Mouse (Mus musculus): ENCODE measurements around the gene Hmgcs2.

DNA sequence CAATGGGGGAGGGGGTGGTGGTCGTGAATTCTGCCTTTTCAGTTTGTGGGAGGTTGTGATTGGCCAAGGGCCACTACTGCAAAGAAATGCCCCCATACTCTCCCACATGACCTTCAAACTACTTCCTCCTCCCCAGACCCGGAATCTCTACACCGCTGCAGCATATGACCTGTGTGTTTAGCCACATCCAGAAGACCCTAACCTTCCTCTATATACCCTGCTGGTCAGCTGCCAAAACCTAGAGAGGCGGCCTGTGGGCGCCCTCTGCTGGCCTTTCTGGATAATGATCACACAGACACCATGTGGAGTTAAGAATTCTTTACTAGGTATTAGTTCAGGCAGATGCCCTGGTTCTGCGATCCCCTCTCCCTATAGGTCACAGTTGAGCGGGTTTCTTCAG, 32.6 kb downstream of the Hmgcs2 start:
- TF ChIP-seq CTCF (IDR thresholded peaks at IDR 0.05; ENCODE audit: extremely low read depth, insufficient read length, insufficient replicate concordance, low read depth, low read length) (peak; percentile 86; the same call in 1 of the 2 replicates), POLR2A (IDR thresholded peaks at IDR 0.05; ENCODE audit: low read depth, low read length) (no peak)

Measured in small intestine, adult 2 months (tissue).